Mouse (Mus musculus): ENCODE measurements around the gene Calcrl. TPM values are rescaled to one million over a fixed set of nuclear protein-coding genes. Genes with fewer than 3 reads are reported as not detected.
A peak's percentile ranks its signal among the peaks of the same experiment; 100 is the strongest.

Gene Calcrl
- polyA plus RNA-seq, 1 experiment from 2014 or later, result 30.8 TPM

DNA sequence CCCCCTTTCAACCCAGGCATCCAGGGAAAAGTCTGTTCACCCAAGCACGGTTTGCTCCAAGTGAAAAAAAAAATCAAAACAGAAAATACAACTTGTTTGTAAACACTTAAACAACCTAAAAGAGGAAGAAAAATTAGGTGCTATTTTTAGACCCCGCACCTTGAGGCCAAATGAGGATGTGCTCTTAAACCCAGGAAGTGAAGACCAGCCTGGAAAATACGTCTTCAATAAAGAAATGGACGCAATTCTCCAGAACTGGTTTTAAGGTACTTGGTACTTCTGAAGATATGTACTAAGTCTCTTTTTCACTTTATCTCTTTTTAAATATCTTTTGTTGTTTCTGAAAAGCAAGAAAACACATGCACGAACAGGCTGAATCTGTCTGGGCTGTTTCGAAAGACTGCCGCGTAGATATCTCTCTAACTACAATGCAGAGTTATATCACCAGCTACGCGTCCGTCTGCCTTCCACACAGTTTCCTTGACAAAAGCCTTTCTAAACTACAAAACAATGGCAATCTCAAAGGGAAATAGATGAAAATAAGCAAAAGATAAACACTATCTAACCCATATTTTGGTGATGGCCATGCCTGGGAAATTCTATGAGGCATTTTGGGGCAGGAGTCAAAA lies 37.7 kb downstream of the Calcrl start:
- H3K9ac ChIP-seq, result no peak overlapping the region
- H3K4me2 ChIP-seq (replicated peaks), result peak overlapping the region; percentile 27; the same call in 1 of the 2 replicates
- WGBS, result 68% methylated on average over 11 of the region's 11 CpGs
- H3K27ac ChIP-seq, result no peak overlapping the region
- no peak for ATAC-seq
- H3K4me3 ChIP-seq (replicated peaks), result no peak overlapping the region
- no peaks in the 10 kb centered on the region for H3K4me1 ChIP-seq (replicated peaks)
- no peaks in the 10 kb centered on the region for H3K9me3 ChIP-seq
- H3K36me3 ChIP-seq, result no peaks in the 10 kb centered on the region
- no peaks in the 10 kb centered on the region for H3K27me3 ChIP-seq (replicated peaks)

GRCm38 (mm10) chr2:84386563-84387393 lies 38.4 kb downstream of the Calcrl start:
- H3K9ac ChIP-seq, result no peak overlapping the region
- no peaks in the 10 kb centered on the region for H3K9me3 ChIP-seq
- peak overlapping the region; percentile 27 for H3K4me2 ChIP-seq (replicated peaks)
- H3K36me3 ChIP-seq, result no peaks in the 10 kb centered on the region
- no peaks in the 10 kb centered on the region for H3K27me3 ChIP-seq (replicated peaks)
- ATAC-seq, result peak; percentile 41; the same call in 1 of the 2 replicates
- no peak overlapping the region for H3K27ac ChIP-seq
- H3K4me1 ChIP-seq (replicated peaks), result no peaks in the 10 kb centered on the region
- H3K4me3 ChIP-seq (replicated peaks), result no peak overlapping the region
- 48% methylated on average over 18 of the region's 18 CpGs for WGBS

DNA sequence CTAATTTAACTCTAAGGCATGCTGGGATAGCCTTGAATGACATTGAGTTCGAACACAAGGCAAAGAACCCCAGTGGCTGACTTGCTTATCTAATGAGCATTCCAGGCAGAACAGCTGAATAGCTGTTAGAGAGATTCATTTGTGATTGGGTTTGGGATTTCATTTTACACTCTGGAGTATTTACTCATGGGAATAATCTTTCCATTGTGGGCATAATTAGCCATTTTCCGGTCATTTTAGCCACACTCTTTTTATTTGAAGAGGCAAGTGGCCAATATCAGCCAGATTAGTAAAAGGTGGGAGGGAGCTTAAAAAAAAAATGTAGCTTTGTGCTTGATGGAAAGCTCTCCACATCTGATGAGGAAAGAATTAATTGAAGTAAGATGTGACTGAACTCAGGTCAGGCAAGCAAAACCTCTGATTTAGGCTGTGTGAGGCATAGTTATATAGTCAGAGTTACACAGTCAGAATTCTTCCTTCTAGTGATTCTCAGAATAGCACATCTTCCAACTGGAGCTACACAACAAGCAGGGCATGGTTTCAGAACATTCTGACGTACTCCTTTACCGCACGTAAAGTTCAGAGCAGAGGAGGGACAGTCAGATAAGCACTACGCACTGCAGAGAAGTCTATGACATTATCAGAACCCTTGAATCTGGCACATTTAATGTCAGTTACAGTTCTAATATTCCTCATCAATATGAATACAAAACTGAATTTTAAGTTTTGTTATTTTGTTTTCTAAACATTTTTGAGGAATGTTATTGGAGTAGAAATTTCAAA lies 40.1 kb downstream of the Calcrl start:
- Histone ChIP-seq H3K27ac (no peak overlapping the region), H3K4me2 (replicated peaks) (no peak overlapping the region), H3K27me3 (replicated peaks) (no peaks in the 10 kb centered on the region), H3K36me3 (no peaks in the 10 kb centered on the region), H3K9me3 (no peaks in the 10 kb centered on the region), H3K4me1 (replicated peaks) (no peaks in the 10 kb centered on the region), H3K9ac (no peak overlapping the region), H3K4me3 (replicated peaks) (no peak overlapping the region)
- 77% methylated on average over 6 of the region's 6 CpGs for WGBS
- ATAC-seq, result no peak

DNA sequence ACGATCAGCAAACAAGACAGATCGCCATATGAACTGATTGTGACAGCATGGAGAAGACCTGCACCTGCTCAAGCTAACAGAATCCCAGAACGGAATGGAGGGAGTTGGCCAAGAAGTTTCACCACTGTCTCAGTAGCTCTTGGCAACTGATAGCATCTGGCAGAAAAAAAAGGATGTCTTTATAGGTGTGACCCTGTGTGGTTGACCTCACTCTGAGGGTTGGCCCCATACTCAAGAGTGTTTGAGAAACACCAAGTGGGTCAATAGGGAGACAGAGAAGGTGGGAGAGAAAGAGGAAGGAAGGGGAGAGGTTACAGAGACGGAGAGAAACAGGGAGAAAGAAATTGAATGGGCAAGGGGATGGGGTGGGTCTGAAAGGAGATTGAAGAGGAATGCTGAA lies 41.4 kb downstream of the Calcrl start:
- Histone ChIP-seq H3K4me2 (replicated peaks) (no peak overlapping the region), H3K9ac (no peak overlapping the region), H3K4me1 (replicated peaks) (no peaks in the 10 kb centered on the region), H3K4me3 (replicated peaks) (no peak overlapping the region), H3K27me3 (replicated peaks) (no peaks in the 10 kb centered on the region), H3K9me3 (no peaks in the 10 kb centered on the region), H3K27ac (no peak overlapping the region), H3K36me3 (no peaks in the 10 kb centered on the region)
- ATAC-seq, result no peak
- WGBS, result 72% methylated on average over 4 of the region's 4 CpGs

DNA sequence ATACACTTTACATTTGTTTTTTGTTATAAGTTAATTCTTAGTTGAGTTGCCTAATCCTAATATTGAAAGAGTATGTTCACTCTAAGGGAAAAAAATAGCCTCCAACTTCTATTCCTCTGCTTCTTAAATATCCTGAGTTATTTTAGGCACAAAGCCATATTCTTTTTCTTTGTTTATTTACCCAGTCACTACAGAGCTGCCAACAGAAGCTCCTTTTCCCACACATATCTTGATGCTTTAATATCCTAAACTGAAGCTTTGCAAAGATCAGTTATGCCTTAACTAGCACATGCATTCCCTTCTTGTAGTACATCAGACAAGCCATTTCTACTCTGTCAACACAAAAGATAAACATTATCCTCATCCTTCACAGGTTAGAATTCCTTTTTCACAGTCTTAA lies 42.7 kb downstream of the Calcrl start:
- Histone ChIP-seq H3K4me3 (replicated peaks) (no peak overlapping the region), H3K27ac (no peak overlapping the region), H3K36me3 (no peaks in the 10 kb centered on the region), H3K4me1 (replicated peaks) (no peaks in the 10 kb centered on the region), H3K9ac (no peak overlapping the region), H3K27me3 (replicated peaks) (no peaks in the 10 kb centered on the region), H3K9me3 (no peaks in the 10 kb centered on the region), H3K4me2 (replicated peaks) (no peak overlapping the region)
- no peak for ATAC-seq

DNA sequence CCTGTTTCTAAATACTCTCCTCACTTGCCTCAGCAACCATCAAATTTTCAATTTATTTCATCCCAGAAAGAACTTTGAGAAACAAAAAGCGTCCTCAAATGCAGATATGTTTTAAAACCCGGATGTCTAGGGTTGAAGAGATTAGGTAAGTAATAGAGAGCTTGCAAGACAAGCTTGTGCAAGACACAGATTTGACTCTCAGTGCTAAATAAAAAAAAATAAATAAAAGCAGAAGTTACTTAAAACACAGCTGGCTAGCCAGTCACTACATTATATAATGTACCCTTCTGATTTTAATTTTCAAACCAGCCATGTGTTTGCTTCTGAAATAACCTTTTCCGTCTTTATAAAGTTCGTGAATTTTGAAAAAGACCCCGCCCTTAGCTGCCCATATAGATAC lies 43.2 kb downstream of the Calcrl start:
- 84% methylated on average over 5 of the region's 5 CpGs for WGBS
- Histone ChIP-seq H3K4me3 (replicated peaks) (no peak overlapping the region), H3K27me3 (replicated peaks) (no peaks in the 10 kb centered on the region), H3K9ac (no peak overlapping the region), H3K27ac (no peak overlapping the region), H3K4me1 (replicated peaks) (no peaks in the 10 kb centered on the region), H3K36me3 (no peaks in the 10 kb centered on the region), H3K9me3 (no peaks in the 10 kb centered on the region), H3K4me2 (replicated peaks) (no peak overlapping the region)
- no peak for ATAC-seq

GRCm38 (mm10) chr2:84380816-84381215 lies 44.4 kb downstream of the Calcrl start:
- Histone ChIP-seq H3K4me2 (replicated peaks) (no peak overlapping the region), H3K9ac (no peak overlapping the region), H3K27me3 (replicated peaks) (no peaks in the 10 kb centered on the region), H3K27ac (no peak overlapping the region), H3K4me1 (replicated peaks) (no peaks in the 10 kb centered on the region), H3K36me3 (no peaks in the 10 kb centered on the region), H3K4me3 (replicated peaks) (no peak overlapping the region), H3K9me3 (no peaks in the 10 kb centered on the region)
- ATAC-seq, result no peak
- 70% methylated on average over 11 of the region's 11 CpGs for WGBS

DNA sequence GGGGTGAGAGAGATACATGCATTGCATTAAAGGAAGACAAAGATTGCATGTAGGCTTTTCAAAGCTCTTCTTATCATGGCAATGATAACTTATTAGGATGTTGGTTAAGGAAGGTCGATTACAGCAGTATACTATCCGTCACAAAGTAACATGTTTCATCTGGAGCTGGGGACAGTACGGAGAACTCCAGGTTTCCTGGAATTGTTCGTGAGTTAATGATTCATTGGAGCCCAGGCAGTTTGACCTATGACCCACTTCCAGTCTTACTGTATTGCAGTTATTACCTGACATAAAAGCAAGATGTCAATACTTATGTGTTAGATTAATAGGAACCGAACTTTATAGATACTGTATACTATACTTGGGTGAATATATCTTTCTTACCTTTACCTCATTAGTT lies 46.5 kb downstream of the Calcrl start:
- no peaks in the 10 kb centered on the region for H3K27me3 ChIP-seq (replicated peaks)
- H3K9me3 ChIP-seq, result no peaks in the 10 kb centered on the region
- no peaks in the 10 kb centered on the region for H3K36me3 ChIP-seq
- H3K4me1 ChIP-seq (replicated peaks), result no peaks in the 10 kb centered on the region
- no peak overlapping the region for H3K27ac ChIP-seq
- peak; percentile 97 for ATAC-seq
- no peak overlapping the region for H3K9ac ChIP-seq
- H3K4me3 ChIP-seq (replicated peaks), result no peak overlapping the region
- no peak overlapping the region for H3K4me2 ChIP-seq (replicated peaks)
- 49% methylated on average over 5 of the region's 5 CpGs for WGBS

- 66% methylated on average over 5 of the region's 5 CpGs for WGBS
- Histone ChIP-seq H3K4me2 (replicated peaks) (no peak overlapping the region), H3K4me3 (replicated peaks) (no peak overlapping the region), H3K27ac (no peak overlapping the region), H3K27me3 (replicated peaks) (no peaks in the 10 kb centered on the region), H3K36me3 (no peaks in the 10 kb centered on the region), H3K9ac (no peak overlapping the region), H3K9me3 (no peaks in the 10 kb centered on the region), H3K4me1 (replicated peaks) (no peaks in the 10 kb centered on the region)
- no peak for ATAC-seq
These were observed 56.0 kb downstream of the Calcrl start for GRCm38 (mm10) chr2:84369256-84369655.

GRCm38 (mm10) chr2:84366742-84367141 lies 58.5 kb downstream of the Calcrl start:
- Histone ChIP-seq H3K4me3 (replicated peaks) (no peak overlapping the region), H3K9me3 (no peaks in the 10 kb centered on the region), H3K27me3 (replicated peaks) (no peaks in the 10 kb centered on the region), H3K4me1 (replicated peaks) (no peaks in the 10 kb centered on the region), H3K4me2 (replicated peaks) (no peak overlapping the region), H3K27ac (no peak overlapping the region), H3K9ac (no peak overlapping the region), H3K36me3 (no peaks in the 10 kb centered on the region)
- ATAC-seq, result no peak

DNA sequence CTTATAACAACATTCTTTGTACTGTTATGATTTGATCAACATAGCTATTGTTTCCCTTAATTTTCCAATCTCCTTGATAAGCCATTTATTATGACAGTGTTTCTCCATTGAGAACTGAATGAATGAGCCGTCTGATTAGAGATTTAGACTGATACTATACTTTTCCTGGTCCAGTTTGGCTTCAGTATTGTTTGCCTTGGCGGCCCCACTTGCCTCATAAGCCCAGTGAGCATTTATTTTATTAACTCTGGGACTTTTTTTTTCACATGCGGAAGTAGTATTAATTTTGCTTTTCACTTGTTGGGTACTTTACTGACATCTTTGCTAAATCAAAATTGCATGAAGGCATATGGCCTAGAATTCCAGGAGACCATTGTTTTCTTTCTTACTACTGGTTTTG lies 59.9 kb downstream of the Calcrl start:
- Histone ChIP-seq H3K36me3 (no peaks in the 10 kb centered on the region), H3K4me2 (replicated peaks) (no peak overlapping the region), H3K27me3 (replicated peaks) (no peaks in the 10 kb centered on the region), H3K4me3 (replicated peaks) (no peak overlapping the region), H3K9me3 (no peaks in the 10 kb centered on the region), H3K27ac (no peak overlapping the region), H3K4me1 (replicated peaks) (no peaks in the 10 kb centered on the region), H3K9ac (no peak overlapping the region)
- ATAC-seq, result no peak
- 86% methylated on average over 3 of the region's 3 CpGs for WGBS

DNA sequence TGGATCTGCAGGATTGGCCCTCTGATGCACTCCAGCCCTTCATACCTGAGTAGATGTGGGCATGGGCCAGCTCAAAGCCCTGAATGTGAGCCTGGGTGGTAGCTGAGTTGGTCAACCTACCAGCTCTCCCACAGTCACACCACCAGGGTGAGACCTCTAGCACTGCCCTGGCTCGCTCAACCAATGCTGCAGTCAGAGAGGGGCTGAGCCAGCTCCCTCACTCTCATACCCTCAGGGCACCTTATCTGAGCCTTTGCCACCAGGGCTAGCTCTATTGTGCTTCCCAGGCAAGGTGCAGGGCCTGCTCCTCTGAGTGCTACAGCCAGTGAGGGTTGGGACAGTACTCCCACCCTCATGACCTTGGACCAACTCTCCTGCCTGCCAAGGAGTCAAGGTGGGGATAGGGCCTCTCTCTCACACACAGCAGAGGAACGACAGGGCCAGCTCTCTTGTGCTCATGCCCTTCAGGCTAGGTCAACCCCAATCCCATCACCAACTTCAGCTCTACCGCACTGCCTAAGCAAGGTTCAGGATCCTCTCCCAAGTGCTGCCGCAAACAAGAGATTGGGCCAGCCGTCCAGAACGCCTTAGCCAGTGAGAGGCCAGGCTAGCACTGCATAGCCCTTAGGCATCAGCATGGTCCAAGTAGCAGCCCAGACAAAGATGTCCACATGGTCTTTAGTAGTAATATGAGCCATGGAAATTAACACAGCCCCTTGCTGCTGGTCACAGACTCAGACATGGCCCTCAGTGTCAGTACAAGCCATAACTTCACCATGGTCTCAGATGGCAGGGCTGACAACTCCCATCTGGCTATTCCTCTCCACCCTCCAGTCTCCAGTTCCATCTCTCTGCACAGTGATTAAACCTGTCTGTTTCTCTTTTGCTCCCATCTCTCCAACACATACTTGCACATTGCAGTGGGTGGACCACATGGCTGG lies 62.2 kb downstream of the Calcrl start:
- Histone ChIP-seq H3K27ac (no peak overlapping the region), H3K27me3 (replicated peaks) (no peaks in the 10 kb centered on the region), H3K9me3 (no peaks in the 10 kb centered on the region), H3K4me3 (replicated peaks) (no peak overlapping the region), H3K4me2 (replicated peaks) (no peak overlapping the region), H3K4me1 (replicated peaks) (no peaks in the 10 kb centered on the region), H3K36me3 (no peaks in the 10 kb centered on the region), H3K9ac (no peak overlapping the region)
- 92% methylated on average over 6 of the region's 6 CpGs for WGBS
- ATAC-seq, result no peak
